Mouse (Mus musculus): ENCODE results near the gene Erich3. TPM values are rescaled to one million over a fixed set of nuclear protein-coding genes. Genes with fewer than 3 reads are reported as not detected.
"Not testable (repeated sequence)": the region's sequence is repeated elsewhere in the genome, so short reads cannot be mapped to it uniquely, and the experiment has no call there.

Erich3 gene
- total RNA-seq (2014; rRNA removed; ENCODE audit: low replicate concordance) (not detected in 2 replicates), polyA plus RNA-seq (2015; fragmentation: Nextera tagmentation; extraction: Ambion mirVana) (0.05 and 0.08 TPM in 2 replicates)

DNA sequence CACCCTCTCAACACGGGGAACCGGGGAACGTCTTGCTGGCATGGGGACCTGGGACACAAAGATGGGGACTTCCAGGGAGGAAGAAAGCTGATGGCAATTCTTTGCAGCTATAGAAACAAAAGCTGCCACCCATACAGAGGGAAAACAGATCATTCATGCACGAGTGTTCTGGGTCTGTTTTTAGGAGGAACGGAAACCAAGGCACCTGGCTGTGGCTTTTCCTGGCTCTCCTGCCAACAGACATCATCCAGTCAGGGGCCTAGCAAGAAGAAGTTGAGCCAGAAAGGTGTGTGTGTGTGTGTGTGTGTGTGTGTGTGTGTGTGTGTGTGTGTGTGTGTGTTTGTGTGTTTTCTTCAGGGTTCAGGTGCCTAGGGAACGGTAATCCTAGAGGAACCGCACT is at the start of gene Erich3:
Gene Erich3, plus strand, starts transcription at position 315 of the 400 bp plus-strand sequence.
- no peak for ATAC-seq (ENCODE audit: insufficient read depth, low read depth)
- 39% methylated on average over 7 of the region's 7 CpGs for WGBS
- Histone ChIP-seq H3K27ac (ENCODE audit: low read depth) (no peak within 1 kb of the TSS), H3K4me1 (ENCODE audit: control insufficient read depth, insufficient read depth) (0 out of 2 replicates have a peak, but pooled peaks cover 5% of the 10 kb centered on the region), H3K36me3 (replicated peaks; ENCODE audit: control insufficient read depth, insufficient read depth, low read length) (no peaks in the 10 kb centered on the region), H3K9ac (replicated peaks; ENCODE audit: low read depth, low read length) (no peak within 1 kb of the TSS), H3K4me3 (ENCODE audit: low read depth, low read length) (peak within 1 kb of the TSS; percentile 33), H3K27me3 (ENCODE audit: control insufficient read depth, insufficient read depth, low read length) (peaks cover 15% of the 10 kb centered on the region), H3K4me2 (ENCODE audit: low read depth, low read length) (peak within 1 kb of the TSS; percentile 61), H3K9me3 (replicated peaks; ENCODE audit: control insufficient read depth, low read length) (no peaks in the 10 kb centered on the region)
- TF ChIP-seq EP300 (IDR thresholded peaks at IDR 0.05; ENCODE audit: low read depth): no peak
- TF ChIP-seq CTCF (IDR thresholded peaks at IDR 0.05; ENCODE audit: low read depth): no peak
- DNase-seq (ENCODE audit: low spot score): no peak

DNA sequence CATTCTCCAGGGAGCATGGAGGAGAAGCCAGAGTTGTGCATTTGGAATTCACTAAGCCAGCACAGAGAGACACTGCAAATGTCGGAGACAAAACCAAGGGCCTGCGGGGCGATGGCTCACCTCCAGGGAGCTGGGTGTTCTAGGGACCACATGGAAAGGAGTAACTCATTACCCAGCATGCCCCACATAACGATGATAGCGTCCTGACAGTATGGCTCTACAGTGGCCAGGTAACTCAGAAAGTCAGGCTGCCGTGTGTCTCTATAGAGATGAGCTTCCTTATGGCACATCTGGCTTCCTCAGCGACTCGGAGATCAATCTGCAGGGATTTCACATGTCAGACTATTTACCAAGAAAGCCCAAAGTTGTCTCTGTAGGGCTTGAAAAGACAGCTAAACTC is 48.9 kb upstream of the Erich3 start:
- Histone ChIP-seq H3K27me3 (ENCODE audit: control insufficient read depth, insufficient read depth, low read length) (no peaks in the 10 kb centered on the region), H3K27ac (ENCODE audit: low read depth) (no peak overlapping the region), H3K36me3 (replicated peaks; ENCODE audit: control insufficient read depth, insufficient read depth, low read length) (peaks cover 17% of the 10 kb centered on the region; the same call in 1 of the 2 replicates), H3K9me3 (replicated peaks; ENCODE audit: control insufficient read depth, low read length) (no peaks in the 10 kb centered on the region), H3K4me1 (ENCODE audit: control insufficient read depth, insufficient read depth) (no peaks in the 10 kb centered on the region), H3K9ac (replicated peaks; ENCODE audit: low read depth, low read length) (no peak overlapping the region), H3K4me3 (ENCODE audit: low read depth, low read length) (no peak overlapping the region), H3K4me2 (ENCODE audit: low read depth, low read length) (no peak overlapping the region)
- TF ChIP-seq EP300 (IDR thresholded peaks at IDR 0.05; ENCODE audit: low read depth) (no peak), CTCF (IDR thresholded peaks at IDR 0.05; ENCODE audit: low read depth) (no peak)
- ATAC-seq (ENCODE audit: insufficient read depth, low read depth) (no peak), DNase-seq (ENCODE audit: low spot score) (no peak)
- 92% methylated on average over 8 of the region's 8 CpGs for WGBS

DNA sequence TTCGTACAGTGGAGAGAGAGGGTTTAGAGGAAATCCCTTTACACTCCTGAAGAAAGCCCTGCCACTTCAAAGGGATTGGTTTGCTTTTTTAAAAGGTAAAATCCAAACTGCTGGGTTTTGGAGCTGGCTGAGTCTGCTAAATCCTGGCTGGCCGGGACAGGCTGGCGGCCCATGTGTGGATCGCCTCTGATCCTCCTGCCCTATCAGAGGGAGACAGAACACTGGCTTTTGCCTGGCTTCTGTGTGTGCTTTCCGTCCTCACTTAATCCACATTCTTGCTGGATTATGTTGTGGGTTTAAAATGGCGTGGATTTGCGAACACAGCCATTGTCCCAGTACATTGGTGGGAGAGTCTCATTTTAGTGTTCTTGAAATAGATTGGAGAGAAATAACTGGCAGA is 48.4 kb upstream of the Erich3 start:
- Histone ChIP-seq H3K27ac (ENCODE audit: low read depth) (no peak overlapping the region), H3K36me3 (replicated peaks; ENCODE audit: control insufficient read depth, insufficient read depth, low read length) (peaks cover 17% of the 10 kb centered on the region; the same call in 1 of the 2 replicates), H3K9ac (replicated peaks; ENCODE audit: low read depth, low read length) (no peak overlapping the region), H3K4me2 (ENCODE audit: low read depth, low read length) (no peak overlapping the region), H3K4me1 (ENCODE audit: control insufficient read depth, insufficient read depth) (no peaks in the 10 kb centered on the region), H3K27me3 (ENCODE audit: control insufficient read depth, insufficient read depth, low read length) (no peaks in the 10 kb centered on the region), H3K4me3 (ENCODE audit: low read depth, low read length) (no peak overlapping the region), H3K9me3 (replicated peaks; ENCODE audit: control insufficient read depth, low read length) (no peaks in the 10 kb centered on the region)
- ATAC-seq (ENCODE audit: insufficient read depth, low read depth): no peak
- WGBS: 78% methylated on average over 7 of the region's 7 CpGs
- no peak for DNase-seq (ENCODE audit: low spot score)
- TF ChIP-seq EP300 (IDR thresholded peaks at IDR 0.05; ENCODE audit: low read depth) (no peak), CTCF (IDR thresholded peaks at IDR 0.05; ENCODE audit: low read depth) (no peak)

DNA sequence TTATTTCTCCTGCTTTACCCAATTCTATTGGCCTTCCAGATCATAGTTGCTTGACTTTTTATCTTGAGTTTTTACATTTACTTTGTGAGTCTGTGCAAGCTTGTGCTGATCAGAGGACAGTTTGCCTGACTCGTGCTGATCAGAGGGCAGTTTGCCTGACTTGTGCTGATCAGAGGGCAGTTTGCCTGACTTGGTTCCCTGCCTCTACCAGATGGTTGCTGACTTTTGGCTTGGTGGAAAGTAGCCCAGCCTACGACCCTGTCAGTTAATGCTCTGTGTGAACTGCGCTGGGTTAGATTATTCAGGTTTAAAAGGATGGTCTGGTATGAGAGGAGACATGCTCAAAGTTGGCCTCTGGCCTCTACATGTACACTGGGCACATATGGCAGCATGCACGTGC is 47.6 kb upstream of the Erich3 start:
- H3K27ac ChIP-seq (ENCODE audit: low read depth): no peak overlapping the region
- no peak overlapping the region for H3K4me3 ChIP-seq (ENCODE audit: low read depth, low read length)
- H3K4me2 ChIP-seq (ENCODE audit: low read depth, low read length): no peak overlapping the region
- no peaks in the 10 kb centered on the region for H3K9me3 ChIP-seq (replicated peaks; ENCODE audit: control insufficient read depth, low read length)
- H3K36me3 ChIP-seq (replicated peaks; ENCODE audit: control insufficient read depth, insufficient read depth, low read length): peaks cover 10% of the 10 kb centered on the region; the same call in 1 of the 2 replicates
- ATAC-seq (ENCODE audit: insufficient read depth, low read depth): no peak
- no peak for DNase-seq (ENCODE audit: low spot score)
- H3K9ac ChIP-seq (replicated peaks; ENCODE audit: low read depth, low read length): no peak overlapping the region
- no peak for TF ChIP-seq EP300 (IDR thresholded peaks at IDR 0.05; ENCODE audit: low read depth)
- TF ChIP-seq CTCF (IDR thresholded peaks at IDR 0.05; ENCODE audit: low read depth): no peak
- H3K27me3 ChIP-seq (ENCODE audit: control insufficient read depth, insufficient read depth, low read length): no peaks in the 10 kb centered on the region
- WGBS: 84% methylated on average over 4 of the region's 4 CpGs
- no peaks in the 10 kb centered on the region for H3K4me1 ChIP-seq (ENCODE audit: control insufficient read depth, insufficient read depth)

DNA sequence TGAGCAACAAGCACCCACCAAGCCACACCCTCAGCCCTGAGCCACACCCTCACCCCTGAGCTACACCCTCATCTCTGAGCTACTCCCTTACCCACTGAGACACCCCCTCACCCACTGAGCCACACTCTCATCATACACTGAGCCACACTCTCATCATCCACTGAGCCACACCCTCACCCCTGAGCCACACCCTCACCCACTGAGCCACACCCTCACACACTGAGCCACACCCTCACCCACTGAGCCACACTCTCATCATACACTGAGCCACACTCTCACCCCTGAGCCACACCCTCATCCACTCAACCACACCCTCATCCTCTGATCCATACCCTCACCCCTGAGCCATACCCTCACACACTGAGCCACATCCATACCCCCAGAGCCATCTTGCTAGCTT is 35.4 kb upstream of the Erich3 start:
- Histone ChIP-seq H3K36me3 (replicated peaks; ENCODE audit: control insufficient read depth, insufficient read depth, low read length) (no peaks in the 10 kb centered on the region), H3K9me3 (replicated peaks; ENCODE audit: control insufficient read depth, low read length) (no peaks in the 10 kb centered on the region), H3K27me3 (ENCODE audit: control insufficient read depth, insufficient read depth, low read length) (no peaks in the 10 kb centered on the region), H3K4me3 (ENCODE audit: low read depth, low read length) (no peak overlapping the region), H3K4me2 (ENCODE audit: low read depth, low read length) (no peak overlapping the region), H3K27ac (ENCODE audit: low read depth) (no peak overlapping the region), H3K4me1 (ENCODE audit: control insufficient read depth, insufficient read depth) (no peaks in the 10 kb centered on the region), H3K9ac (replicated peaks; ENCODE audit: low read depth, low read length) (no peak overlapping the region)
- DNase-seq (ENCODE audit: low spot score) (no peak), ATAC-seq (ENCODE audit: insufficient read depth, low read depth) (no peak)
- TF ChIP-seq EP300 (IDR thresholded peaks at IDR 0.05; ENCODE audit: low read depth) (no peak), CTCF (IDR thresholded peaks at IDR 0.05; ENCODE audit: low read depth) (no peak)

DNA sequence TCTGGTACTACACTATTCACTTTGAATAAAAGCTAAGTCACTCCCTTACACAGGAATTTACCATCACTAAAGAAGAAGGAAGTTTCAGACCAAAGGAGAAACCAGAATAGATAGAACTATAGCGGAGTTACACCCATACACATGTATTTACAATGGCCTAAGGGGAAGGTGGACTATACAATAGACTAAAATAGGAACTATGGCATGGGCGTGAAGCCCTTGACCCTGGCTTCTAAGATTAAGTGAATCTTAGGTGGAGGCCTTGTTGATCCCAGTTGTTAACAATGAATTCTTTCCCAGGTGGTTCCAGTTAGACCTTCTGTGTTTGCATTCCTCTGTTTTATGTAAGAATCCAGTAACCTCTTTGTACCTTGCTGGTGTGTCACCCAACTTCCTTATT is 32.4 kb upstream of the Erich3 start:
- 79% methylated on average over 2 of the region's 2 CpGs for WGBS
- H3K9me3 ChIP-seq (replicated peaks; ENCODE audit: control insufficient read depth, low read length); H3K4me2 ChIP-seq (ENCODE audit: low read depth, low read length); H3K27me3 ChIP-seq (ENCODE audit: control insufficient read depth, insufficient read depth, low read length); H3K36me3 ChIP-seq (replicated peaks; ENCODE audit: control insufficient read depth, insufficient read depth, low read length); H3K27ac ChIP-seq (ENCODE audit: low read depth); H3K4me3 ChIP-seq (ENCODE audit: low read depth, low read length); ATAC-seq (ENCODE audit: insufficient read depth, low read depth); DNase-seq (ENCODE audit: low spot score); H3K4me1 ChIP-seq (ENCODE audit: control insufficient read depth, insufficient read depth); H3K9ac ChIP-seq (replicated peaks; ENCODE audit: low read depth, low read length): not testable (repeated sequence)

Measured in heart, postnatal 0 days (tissue).